Mouse (Mus musculus) limb, embryonic 14.5 days (tissue): ENCODE measurements at regions not wholly inside any gene's neighbourhood (a gene's known extent, or its start where the extent isn't known, plus 50 kb on each side); places are given as distances from the start of the nearest gene placed in this dataset.

Experiments
- ATAC-seq: fragments of 200-750 bp; cut with Nextera tagmentation; 2 replicates; pipeline ENCODE4 v1.8.0; 2017; ENCODE audit warnings: low read depth, moderate number of reproducible peaks, moderate TSS enrichment; ENCODE audit not compliant: low FRiP score
- DNase-seq: peaks from one replicate; pipeline ENCODE4 v3.0.0-alpha.2; 2015; ENCODE audit warnings: low spot score
- H3K27ac ChIP-seq: fragments of 300-500 bp; sonication (generic); replicated peaks from 2 replicates; pipeline ENCODE4 v1.5.1; 2014; ENCODE audit warnings: low read depth, mild to moderate bottlenecking, low read length, moderate library complexity, mixed read lengths
- H3K27me3 ChIP-seq: fragments of 300-500 bp; sonication (generic); 2 replicates; pipeline ENCODE4 v1.6.1; 2014; ENCODE audit warnings: low read length, mixed read lengths; ENCODE audit not compliant: control insufficient read depth, insufficient read depth
- H3K36me3 ChIP-seq: fragments of 300-500 bp; sonication (generic); 2 replicates; pipeline ENCODE4 v1.6.1; 2014; ENCODE audit warnings: mild to moderate bottlenecking, low read length, moderate library complexity, mixed read lengths; ENCODE audit not compliant: control insufficient read depth, insufficient read depth
- H3K4me1 ChIP-seq: fragments of 300-500 bp; sonication (generic); 2 replicates; pipeline ENCODE4 v1.6.1; 2014; ENCODE audit warnings: antibody characterized with exemption, low read length, mixed read lengths; ENCODE audit not compliant: control insufficient read depth, insufficient read depth
- H3K4me2 ChIP-seq: fragments of 300-500 bp; sonication (generic); replicated peaks from 2 replicates; pipeline ENCODE4 v1.6.1; 2014; ENCODE audit warnings: low read depth, mild to moderate bottlenecking, low read length, moderate library complexity; ENCODE audit not compliant: severe bottlenecking
- H3K4me3 ChIP-seq: fragments of 300-500 bp; sonication (generic); replicated peaks from 2 replicates; pipeline ENCODE4 v1.5.1; 2014; ENCODE audit warnings: low read length
- H3K9ac ChIP-seq: fragments of 300-500 bp; sonication (generic); 2 replicates; pipeline ENCODE4 v1.6.1; 2014; ENCODE audit warnings: mild to moderate bottlenecking, low read depth, low read length, moderate library complexity; ENCODE audit not compliant: severe bottlenecking
- H3K9me3 ChIP-seq: fragments of 300-500 bp; sonication (generic); 2 replicates; pipeline ENCODE4 v1.6.1; 2016; ENCODE audit warnings: low read length; ENCODE audit not compliant: control insufficient read depth
- POLR2A ChIP-seq: fragments of 200-500 bp; IDR thresholded peaks from 2 replicates; pipeline ENCODE4 v1.8.0; 2012; ENCODE audit warnings: inconsistent platforms, mild to moderate bottlenecking, moderate library complexity, borderline replicate concordance; ENCODE audit not compliant: insufficient read depth, insufficient read length; ENCODE audit errors: extremely low read depth
- WGBS: fragments of 180-500 bp; shearing (Covaris S2); extraction: QIAGEN DNeasy Blood & Tissue Kit; methylation state at CpG from one replicate; pipeline ENCODE4 v1.1.7; 2014; 5-methylcytosine and 5-hydroxymethylcytosine counted together

- Histone ChIP-seq H3K36me3 (no peaks in the 10 kb centered on the region), H3K4me1 (no peaks in the 10 kb centered on the region), H3K4me2 (no peak overlapping the region), H3K9ac (no peak overlapping the region), H3K9me3 (no peaks in the 10 kb centered on the region), H3K27ac (no peak overlapping the region), H3K27me3 (no peaks in the 10 kb centered on the region), H3K4me3 (no peak overlapping the region)
- WGBS, result 69% methylated on average over 9 of the region's 9 CpGs
- TF ChIP-seq POLR2A, result no peak
- DNase-seq (peak; percentile 38), ATAC-seq (peak; percentile 90)
Observed at GRCm38 (mm10) chr1:57510359-57511120, 103.6 kb upstream of the Tyw5 start.

- Histone ChIP-seq H3K27ac (no peak overlapping the region), H3K36me3 (no peaks in the 10 kb centered on the region), H3K27me3 (no peaks in the 10 kb centered on the region), H3K4me3 (no peak overlapping the region), H3K9ac (no peak overlapping the region), H3K4me2 (no peak overlapping the region), H3K4me1 (no peaks in the 10 kb centered on the region), H3K9me3 (no peaks in the 10 kb centered on the region)
- ATAC-seq, result no peak
- TF ChIP-seq POLR2A, result no peak
- no peak for DNase-seq
- WGBS, result 92% methylated on average over 2 of the region's 2 CpGs
Observed at GRCm38 (mm10) chr1:57511902-57512301, 105.0 kb upstream of the Tyw5 start.

- Histone ChIP-seq H3K4me1 (no peaks in the 10 kb centered on the region), H3K9ac (no peak overlapping the region), H3K9me3 (no peaks in the 10 kb centered on the region), H3K27ac (no peak overlapping the region), H3K27me3 (no peaks in the 10 kb centered on the region), H3K4me2 (no peak overlapping the region), H3K4me3 (no peak overlapping the region), H3K36me3 (no peaks in the 10 kb centered on the region)
- no peak for ATAC-seq
- no peak for DNase-seq
- no peak for TF ChIP-seq POLR2A
- WGBS, result 72% methylated on average over 3 of the region's 3 CpGs
Observed at GRCm38 (mm10) chr1:57512516-57512915, 105.6 kb upstream of the Tyw5 start.

- DNase-seq, result no peak
- 48% methylated on average over 4 of the region's 4 CpGs for WGBS
- no peak for TF ChIP-seq POLR2A
Observed at GRCm38 (mm10) chr1:57525965-57526364, 119.1 kb upstream of the Tyw5 start.

GRCm38 (mm10) chr1:57528703-57529102 lies 121.8 kb upstream of the Tyw5 start:
- Histone ChIP-seq H3K4me2 (no peak overlapping the region), H3K36me3 (no peaks in the 10 kb centered on the region), H3K27ac (no peak overlapping the region), H3K4me3 (no peak overlapping the region), H3K27me3 (no peaks in the 10 kb centered on the region), H3K9me3 (no peaks in the 10 kb centered on the region), H3K4me1 (peaks cover 13% of the 10 kb centered on the region), H3K9ac (no peak overlapping the region)
- WGBS, result 12% methylated on average over 3 of the region's 3 CpGs
- peak; percentile 23; the same call in 1 of the 2 replicates for ATAC-seq
- DNase-seq, result peak; percentile 23
- TF ChIP-seq POLR2A, result no peak

More at GRCm38 (mm10) chr1:57525965-57526364, 119.1 kb upstream of the Tyw5 start:
- Histone ChIP-seq H3K9ac (no peak overlapping the region), H3K4me1 (peaks cover 13% of the 10 kb centered on the region), H3K4me2 (no peak overlapping the region), H3K27me3 (no peaks in the 10 kb centered on the region), H3K9me3 (no peaks in the 10 kb centered on the region), H3K36me3 (no peaks in the 10 kb centered on the region), H3K4me3 (no peak overlapping the region), H3K27ac (no peak overlapping the region)
- ATAC-seq, result no peak
